ENCODE assay signal across 13 mouse cellular contexts in the genomic region with DNA sequence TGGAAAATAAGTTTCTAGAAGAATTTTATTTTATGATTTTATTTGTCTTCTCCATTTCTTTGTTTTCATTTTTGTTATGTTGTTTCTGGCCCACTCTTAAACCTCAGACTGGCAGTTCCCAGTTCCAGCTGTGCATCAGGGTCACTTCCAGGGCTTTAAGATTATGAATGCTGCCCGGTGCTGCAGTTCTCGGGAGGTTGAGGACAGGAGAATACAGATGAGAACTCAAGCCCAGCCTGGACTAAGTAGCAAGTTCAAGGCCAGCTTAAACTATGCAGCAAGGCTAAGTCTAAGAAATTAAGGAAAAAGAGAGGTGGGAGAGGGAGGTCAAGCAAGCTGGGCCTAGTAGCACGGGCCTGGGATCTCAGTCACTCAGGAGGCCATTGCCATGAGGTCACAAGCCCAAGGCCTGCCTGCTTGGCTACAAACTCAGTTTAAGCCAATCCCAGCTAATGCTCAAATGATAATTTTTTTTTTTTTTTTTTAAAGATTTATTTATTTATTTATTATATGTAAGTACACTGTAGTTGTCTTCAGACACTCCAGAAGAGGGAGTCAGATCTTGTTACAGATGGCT. TPM values are rescaled to one million over a fixed set of nuclear protein-coding genes. Genes with fewer than 3 reads are reported as not detected.
DNase-seq lines count a peak whose midpoint lies in the region; ATAC-seq and TF ChIP-seq lines count a peak whose summit lies in the region.
"Had no signal": no experiment of that assay in that cellular context is flagged by ENCODE, and none has a peak within 500 bp of the region (broad histone marks: within the 10 kb centered on the region; RNA-seq: fewer than 3 reads in every experiment).

No protein-coding gene starts in this region.

- DNase-seq in forebrain, embryonic 11.5 days (ENCODE audit: low spot score) = no peak
- no peak for DNase-seq in kidney, postnatal 0 days (ENCODE audit: low spot score)
- no peak for DNase-seq in MEL (ENCODE audit: low read depth, low spot score)
- DNase-seq in retina, postnatal 1 day = no peak
- DNase-seq in layer of hippocampus, postnatal 25 days (ENCODE audit: extremely low spot score in 1 of 2, low spot score in 1 of 2) = no peak
- DNase-seq: cerebellum, adult 18-20 months; embryo, embryonic 11 days had no signal

- no peaks in the 10 kb centered on the region for H3K27me3 ChIP-seq in forebrain, embryonic 11.5 days (ENCODE audit: control insufficient read depth, insufficient read depth, low read length)
- no peaks in the 10 kb centered on the region for H3K27me3 ChIP-seq in forebrain, embryonic 13.5 days
- no peaks in the 10 kb centered on the region for H3K27me3 ChIP-seq in kidney, postnatal 0 days (ENCODE audit: insufficient read depth, low read length)
- H3K27me3 ChIP-seq in kidney, embryonic 15.5 days = no peaks in the 10 kb centered on the region
- no peaks in the 10 kb centered on the region for H3K27me3 ChIP-seq in MEL (ENCODE audit: control insufficient read depth in 1 of 2, insufficient read depth in 2 of 2, low read length in 2 of 2)
- H3K27me3 ChIP-seq in limb, embryonic 13.5 days = no peaks in the 10 kb centered on the region
- H3K27me3 ChIP-seq: hindbrain, embryonic 15.5 days; midbrain, embryonic 12.5 days had no signal

- H3K4me1 ChIP-seq in forebrain, embryonic 11.5 days (replicated peaks; ENCODE audit: control insufficient read depth, insufficient read depth, low read length) = peaks cover 8% of the 10 kb centered on the region
- H3K4me1 ChIP-seq in forebrain, embryonic 13.5 days = peaks cover 41% of the 10 kb centered on the region
- H3K4me1 ChIP-seq in kidney, postnatal 0 days (replicated peaks; ENCODE audit: insufficient read depth, low read length) = peaks cover 15% of the 10 kb centered on the region
- peaks cover 48% of the 10 kb centered on the region for H3K4me1 ChIP-seq in kidney, embryonic 15.5 days
- H3K4me1 ChIP-seq in MEL (ENCODE audit: control insufficient read depth in 1 of 2, insufficient read depth in 2 of 2, low read length in 2 of 2) = peaks cover 12 to 38% of the 10 kb centered on the region in 2 experiments
- peaks cover 40% of the 10 kb centered on the region for H3K4me1 ChIP-seq in limb, embryonic 13.5 days

- TF ChIP-seq CTCF in kidney, postnatal 0 days (IDR thresholded peaks at IDR 0.05; ENCODE audit: low read depth) = no peak
- TF ChIP-seq CTCF in MEL (IDR thresholded peaks at IDR 0.05 in 2 of 3, conservative IDR thresholded peaks at IDR 0.05 in 1 of 3; ENCODE audit: control insufficient read depth in 1 of 3, insufficient read depth in 1 of 3, low read depth in 2 of 3, low read length in 3 of 3, poor library complexity in 1 of 3, severe bottlenecking in 1 of 3) = no peak

- 0 out of 2 replicates have a peak overlapping the region, but pooled peaks have one; percentile 31 for H3K27ac ChIP-seq in forebrain, embryonic 11.5 days (ENCODE audit: low read depth, low read length)
- H3K27ac ChIP-seq in forebrain, embryonic 13.5 days = no peak overlapping the region
- peak overlapping the region; percentile 38; the same call in 1 of the 2 replicates for H3K27ac ChIP-seq in kidney, postnatal 0 days
- H3K27ac ChIP-seq in kidney, embryonic 15.5 days = no peak overlapping the region
- peak overlapping the region; percentile 20 for H3K27ac ChIP-seq in MEL (ENCODE audit: control insufficient read depth, low read depth, low read length)
- peak overlapping the region; percentile 33; the same call in 1 of the 2 replicates for H3K27ac ChIP-seq in limb, embryonic 13.5 days
- H3K27ac ChIP-seq: hindbrain, embryonic 15.5 days; midbrain, embryonic 12.5 days had no signal

- TF ChIP-seq EP300 in MEL (IDR thresholded peaks at IDR 0.05; ENCODE audit: low read depth in 1 of 2, low read length in 2 of 2) = no peak

- TF ChIP-seq POLR2A in MEL (IDR thresholded peaks at IDR 0.05; ENCODE audit: control insufficient read depth in 1 of 2, insufficient read depth in 1 of 2, low read depth in 1 of 2, low read length in 2 of 2, poor library complexity in 1 of 2) = no peak

- H3K36me3 ChIP-seq in forebrain, embryonic 11.5 days (ENCODE audit: control insufficient read depth, insufficient read depth, low read length) = no peaks in the 10 kb centered on the region; the same call in 1 of the 2 replicates
- peaks cover 27% of the 10 kb centered on the region for H3K36me3 ChIP-seq in forebrain, embryonic 13.5 days (ENCODE audit: poor library complexity, severe bottlenecking)
- 0 out of 2 replicates have a peak, but pooled peaks cover 4% of the 10 kb centered on the region for H3K36me3 ChIP-seq in kidney, postnatal 0 days (ENCODE audit: insufficient read depth, low read length)
- peaks cover 51% of the 10 kb centered on the region for H3K36me3 ChIP-seq in kidney, embryonic 15.5 days
- peaks cover 8 to 33% of the 10 kb centered on the region in 2 experiments; a peak in 3 of 4 replicates for H3K36me3 ChIP-seq in MEL (ENCODE audit: control insufficient read depth in 1 of 2, insufficient read depth in 2 of 2, low read length in 2 of 2)
- peaks cover 58% of the 10 kb centered on the region for H3K36me3 ChIP-seq in limb, embryonic 13.5 days
- H3K36me3 ChIP-seq: hindbrain, embryonic 15.5 days had no signal

- no peak overlapping the region for H3K4me3 ChIP-seq in forebrain, embryonic 11.5 days (ENCODE audit: low read depth, low read length)
- H3K4me3 ChIP-seq in forebrain, embryonic 13.5 days = no peak overlapping the region
- no peak overlapping the region for H3K4me3 ChIP-seq in kidney, postnatal 0 days (replicated peaks; ENCODE audit: low read depth, low read length)
- H3K4me3 ChIP-seq in kidney, embryonic 15.5 days (replicated peaks) = no peak overlapping the region
- no peak overlapping the region for H3K4me3 ChIP-seq in MEL (ENCODE audit: control insufficient read depth in 1 of 2, insufficient read depth in 1 of 2, low read depth in 2 of 2, low read length in 2 of 2)
- no peak overlapping the region for H3K4me3 ChIP-seq in limb, embryonic 13.5 days
- H3K4me3 ChIP-seq: hindbrain, embryonic 15.5 days; midbrain, embryonic 12.5 days had no signal

- no peak for TF ChIP-seq RAD21 in MEL (IDR thresholded peaks at IDR 0.05; ENCODE audit: low read depth, low read length)

- ATAC-seq in forebrain, embryonic 11.5 days (replicated peaks; ENCODE audit: low FRiP score) = no peak
- ATAC-seq in forebrain, embryonic 13.5 days = no peak
- no peak for ATAC-seq in kidney, postnatal 0 days (replicated peaks; ENCODE audit: low FRiP score, low read depth)
- no peak for ATAC-seq in kidney, embryonic 15.5 days (replicated peaks; ENCODE audit: low FRiP score)
- no peak for ATAC-seq in limb, embryonic 13.5 days (ENCODE audit: low FRiP score, low read depth)
- ATAC-seq: activated CD4-positive, CD25-positive, alpha-beta regulatory T cell, adult 4 months had no signal

- peaks cover 64% of the 10 kb centered on the region for H3K79me2 ChIP-seq in MEL (ENCODE audit: control insufficient read depth, insufficient read depth, low read length, poor library complexity)

- H3K4me2 ChIP-seq in forebrain, embryonic 11.5 days (ENCODE audit: low read depth, low read length, severe bottlenecking) = no peak overlapping the region
- no peak overlapping the region for H3K4me2 ChIP-seq in forebrain, embryonic 13.5 days
- no peak overlapping the region for H3K4me2 ChIP-seq in kidney, postnatal 0 days (ENCODE audit: low read length)
- no peak overlapping the region for H3K4me2 ChIP-seq in kidney, embryonic 15.5 days
- H3K4me2 ChIP-seq in limb, embryonic 13.5 days (replicated peaks) = no peak overlapping the region
- H3K4me2 ChIP-seq: hindbrain, embryonic 15.5 days; midbrain, embryonic 12.5 days had no signal

- H3K9ac ChIP-seq in forebrain, embryonic 11.5 days (ENCODE audit: low read length) = no peak overlapping the region
- no peak overlapping the region for H3K9ac ChIP-seq in forebrain, embryonic 13.5 days
- H3K9ac ChIP-seq in kidney, postnatal 0 days (ENCODE audit: low read depth, low read length) = no peak overlapping the region
- H3K9ac ChIP-seq in kidney, embryonic 15.5 days = no peak overlapping the region
- H3K9ac ChIP-seq in MEL (ENCODE audit: control insufficient read depth, low read depth, low read length, poor library complexity, severe bottlenecking) = no peak overlapping the region
- H3K9ac ChIP-seq in limb, embryonic 13.5 days = no peak overlapping the region
- H3K9ac ChIP-seq: hindbrain, embryonic 15.5 days; midbrain, embryonic 12.5 days had no signal

- 91% methylated on average over 3 of the region's 3 CpGs for WGBS in forebrain, embryonic 11.5 days
- 85% methylated on average over 3 of the region's 3 CpGs for WGBS in forebrain, embryonic 13.5 days
- WGBS in kidney, postnatal 0 days = 72% methylated on average over 3 of the region's 3 CpGs
- WGBS in kidney, embryonic 15.5 days = 70% methylated on average over 3 of the region's 3 CpGs
- WGBS in limb, embryonic 13.5 days = 85% methylated on average over 3 of the region's 3 CpGs

- no peaks in the 10 kb centered on the region for H3K9me3 ChIP-seq in forebrain, embryonic 11.5 days (ENCODE audit: control insufficient read depth, low read length)
- no peaks in the 10 kb centered on the region for H3K9me3 ChIP-seq in forebrain, embryonic 13.5 days (replicated peaks)
- no peaks in the 10 kb centered on the region for H3K9me3 ChIP-seq in kidney, postnatal 0 days (replicated peaks; ENCODE audit: low read length)
- no peaks in the 10 kb centered on the region for H3K9me3 ChIP-seq in kidney, embryonic 15.5 days (replicated peaks)
- H3K9me3 ChIP-seq in MEL (replicated peaks; ENCODE audit: insufficient read depth, low read length) = no peaks in the 10 kb centered on the region
- H3K9me3 ChIP-seq in limb, embryonic 13.5 days = no peaks in the 10 kb centered on the region
- H3K9me3 ChIP-seq: hindbrain, embryonic 15.5 days; midbrain, embryonic 12.5 days had no signal

RNA-seq across cellular contexts. Expression of a gene that starts 5.1 kb away (rescaled TPM):
- polyA plus RNA-seq in forebrain, embryonic 11.5 days (2014; fragmentation: Nextera tagmentation; extraction: Ambion mirVana) = 109 and 110 TPM in 2 replicates
- 134 and 138 TPM in 2 replicates for polyA plus RNA-seq in forebrain, embryonic 13.5 days (2015; fragmentation: Nextera tagmentation; extraction: Ambion mirVana)
- polyA plus RNA-seq in kidney, postnatal 0 days (2015; fragmentation: Nextera tagmentation; extraction: Ambion mirVana) = 120 and 124 TPM in 2 replicates
- 134 and 142 TPM in 2 replicates for polyA plus RNA-seq in kidney, embryonic 15.5 days (2015; fragmentation: Nextera tagmentation; extraction: Ambion mirVana)
- 44.4 and 57.3 TPM in 2 replicates for total RNA-seq in MEL (2012; rRNA removed)
- 100 to 1,000 TPM; 165 to 254 TPM for polyA plus RNA-seq in MEL (2012; ENCODE audit: insufficient read depth in 1 of 2, insufficient read length in 2 of 2, low read depth in 1 of 2, low replicate concordance in 2 of 2, missing spikeins in 1 of 2)
- 141 and 144 TPM in 2 replicates for polyA plus RNA-seq in limb, embryonic 13.5 days (2015; fragmentation: Nextera tagmentation; extraction: Ambion mirVana)
- total RNA-seq in layer of hippocampus, postnatal 25 days (2021) = 100 to 1,000 TPM; 252 to 257 TPM

RNA-seq across cellular contexts. Expression of a gene that starts 11.9 kb away (rescaled TPM):
- polyA plus RNA-seq in forebrain, embryonic 11.5 days (2014; fragmentation: Nextera tagmentation; extraction: Ambion mirVana) = 57.1 and 58.2 TPM in 2 replicates
- 53.7 and 54.0 TPM in 2 replicates for polyA plus RNA-seq in forebrain, embryonic 13.5 days (2015; fragmentation: Nextera tagmentation; extraction: Ambion mirVana)
- polyA plus RNA-seq in kidney, postnatal 0 days (2015; fragmentation: Nextera tagmentation; extraction: Ambion mirVana) = 44.7 and 46.6 TPM in 2 replicates
- 51.0 and 51.2 TPM in 2 replicates for polyA plus RNA-seq in kidney, embryonic 15.5 days (2015; fragmentation: Nextera tagmentation; extraction: Ambion mirVana)
- 39.7 and 43.3 TPM in 2 replicates for total RNA-seq in MEL (2012; rRNA removed)
- 10 to 100 TPM in 1 of 2 experiments, not detected in 1; 40.5 TPM for polyA plus RNA-seq in MEL (2012; ENCODE audit: insufficient read depth in 1 of 2, insufficient read length in 2 of 2, low read depth in 1 of 2, low replicate concordance in 2 of 2, missing spikeins in 1 of 2)
- 41.8 and 43.6 TPM in 2 replicates for polyA plus RNA-seq in limb, embryonic 13.5 days (2015; fragmentation: Nextera tagmentation; extraction: Ambion mirVana)
- total RNA-seq in layer of hippocampus, postnatal 25 days (2021) = 10 to 100 TPM; 38.5 to 42.8 TPM

RNA-seq across cellular contexts. Expression of a gene that starts 31.9 kb away (rescaled TPM):
- polyA plus RNA-seq in forebrain, embryonic 11.5 days (2014; fragmentation: Nextera tagmentation; extraction: Ambion mirVana) = 98.4 and 105 TPM in 2 replicates
- polyA plus RNA-seq in forebrain, embryonic 13.5 days (2015; fragmentation: Nextera tagmentation; extraction: Ambion mirVana) = 102 and 112 TPM in 2 replicates
- polyA plus RNA-seq in kidney, postnatal 0 days (2015; fragmentation: Nextera tagmentation; extraction: Ambion mirVana) = 160 and 161 TPM in 2 replicates
- 114 and 123 TPM in 2 replicates for polyA plus RNA-seq in kidney, embryonic 15.5 days (2015; fragmentation: Nextera tagmentation; extraction: Ambion mirVana)
- 166 and 208 TPM in 2 replicates for total RNA-seq in MEL (2012; rRNA removed)
- polyA plus RNA-seq in MEL (2012; ENCODE audit: insufficient read depth in 1 of 2, insufficient read length in 2 of 2, low read depth in 1 of 2, low replicate concordance in 2 of 2, missing spikeins in 1 of 2) = 100 to 1,000 TPM; 103 to 388 TPM
- 83.6 and 93.9 TPM in 2 replicates for polyA plus RNA-seq in limb, embryonic 13.5 days (2015; fragmentation: Nextera tagmentation; extraction: Ambion mirVana)
- total RNA-seq in layer of hippocampus, postnatal 25 days (2021) = 100 to 1,000 TPM in 1 of 2 experiments, 10 to 100 TPM in 1; 83.7 to 108 TPM

RNA-seq across cellular contexts. Expression of a gene that starts 33.2 kb away (rescaled TPM):
- polyA plus RNA-seq in forebrain, embryonic 11.5 days (2014; fragmentation: Nextera tagmentation; extraction: Ambion mirVana) = 1,518 and 1,534 TPM in 2 replicates
- polyA plus RNA-seq in forebrain, embryonic 13.5 days (2015; fragmentation: Nextera tagmentation; extraction: Ambion mirVana) = 1,571 and 1,757 TPM in 2 replicates
- 1,395 and 1,475 TPM in 2 replicates for polyA plus RNA-seq in kidney, postnatal 0 days (2015; fragmentation: Nextera tagmentation; extraction: Ambion mirVana)
- polyA plus RNA-seq in kidney, embryonic 15.5 days (2015; fragmentation: Nextera tagmentation; extraction: Ambion mirVana) = 1,617 and 1,807 TPM in 2 replicates
- total RNA-seq in MEL (2012; rRNA removed) = 714 and 736 TPM in 2 replicates
- polyA plus RNA-seq in MEL (2012; ENCODE audit: insufficient read depth in 1 of 2, insufficient read length in 2 of 2, low read depth in 1 of 2, low replicate concordance in 2 of 2, missing spikeins in 1 of 2) = 100 to 1,000 TPM; 561 to 740 TPM
- polyA plus RNA-seq in limb, embryonic 13.5 days (2015; fragmentation: Nextera tagmentation; extraction: Ambion mirVana) = 1,815 and 1,838 TPM in 2 replicates
- 100 to 1,000 TPM; 799 to 873 TPM for total RNA-seq in layer of hippocampus, postnatal 25 days (2021)

RNA-seq across cellular contexts. Expression of a gene that starts 59.4 kb away (rescaled TPM):
- 373 and 388 TPM in 2 replicates for polyA plus RNA-seq in forebrain, embryonic 11.5 days (2014; fragmentation: Nextera tagmentation; extraction: Ambion mirVana)
- 255 and 263 TPM in 2 replicates for polyA plus RNA-seq in forebrain, embryonic 13.5 days (2015; fragmentation: Nextera tagmentation; extraction: Ambion mirVana)
- 234 and 251 TPM in 2 replicates for polyA plus RNA-seq in kidney, postnatal 0 days (2015; fragmentation: Nextera tagmentation; extraction: Ambion mirVana)
- 301 and 315 TPM in 2 replicates for polyA plus RNA-seq in kidney, embryonic 15.5 days (2015; fragmentation: Nextera tagmentation; extraction: Ambion mirVana)
- 80.0 and 98.0 TPM in 2 replicates for total RNA-seq in MEL (2012; rRNA removed)
- 100 to 1,000 TPM in 1 of 2 experiments, not detected in 1; 170 TPM for polyA plus RNA-seq in MEL (2012; ENCODE audit: insufficient read depth in 1 of 2, insufficient read length in 2 of 2, low read depth in 1 of 2, low replicate concordance in 2 of 2, missing spikeins in 1 of 2)
- 314 and 331 TPM in 2 replicates for polyA plus RNA-seq in limb, embryonic 13.5 days (2015; fragmentation: Nextera tagmentation; extraction: Ambion mirVana)
- 10 to 100 TPM; 79.8 to 90.6 TPM for total RNA-seq in layer of hippocampus, postnatal 25 days (2021)

Comparison
In these comparisons a context has a peak if more than half of its experiments do, and no peak if none do; other contexts are left out.
1. H3K27ac ChIP-seq: peak in forebrain, embryonic 11.5 days (single experiment), kidney, postnatal 0 days (single experiment), MEL (single experiment) and limb, embryonic 13.5 days (single experiment); none in forebrain, embryonic 13.5 days (single experiment) and kidney, embryonic 15.5 days (single experiment).